Mouse (Mus musculus): ENCODE data around the gene Ncoa3.

DNA sequence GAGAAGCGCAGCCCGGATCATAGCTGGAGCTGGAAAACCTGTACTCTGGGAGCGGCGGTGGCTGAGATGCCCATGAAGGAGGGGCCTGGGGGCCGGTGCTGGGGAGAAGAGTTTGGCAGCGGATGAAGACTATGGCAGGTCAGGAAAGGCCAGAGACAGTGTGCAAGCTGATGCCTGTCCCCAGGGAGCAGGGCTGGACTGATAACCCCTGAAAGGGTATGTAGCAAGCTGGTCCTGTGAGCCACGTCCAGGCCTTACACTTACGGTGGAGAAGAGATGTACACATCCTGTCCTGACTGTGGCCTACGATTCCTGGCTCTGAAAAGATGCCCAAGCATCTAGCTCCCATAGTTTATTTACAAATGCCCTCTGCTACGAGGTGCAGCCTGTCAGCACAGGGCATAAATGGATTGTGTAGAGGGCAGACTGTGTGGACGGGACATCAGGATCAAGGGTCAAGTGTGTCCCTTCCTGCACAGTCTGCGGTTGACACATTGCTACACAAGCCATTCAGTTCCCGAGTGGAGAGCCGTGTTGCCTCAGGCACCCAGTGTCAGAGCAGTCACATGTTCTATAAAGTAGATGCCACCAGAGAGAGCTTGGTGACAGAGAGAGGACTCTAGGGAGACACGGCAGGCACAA lies 106.0 kb downstream of the Ncoa3 start:
- no peak for TF ChIP-seq CTCF (IDR thresholded peaks at IDR 0.05; ENCODE audit: low read depth, low read length)
- TF ChIP-seq POLR2A (IDR thresholded peaks at IDR 0.05; ENCODE audit: extremely low read depth, insufficient read depth, low read length) = no peak

All from liver, adult 2 months (tissue).